Mouse (Mus musculus) urinary bladder, postnatal 36 days (tissue): Measurements from ENCODE around the gene Pabpn1l.
A peak's percentile ranks its signal among the peaks of the same experiment; 100 is the strongest.

ENCODE experiments used
- DNase-seq, 2 experiments: peaks; one replicate each; pipeline ENCODE4 v3.0.0; 2022; ENCODE audit warnings: low spot score in 2 of 2, mixed read lengths in 1 of 2

Pabpn1l gene

DNA sequence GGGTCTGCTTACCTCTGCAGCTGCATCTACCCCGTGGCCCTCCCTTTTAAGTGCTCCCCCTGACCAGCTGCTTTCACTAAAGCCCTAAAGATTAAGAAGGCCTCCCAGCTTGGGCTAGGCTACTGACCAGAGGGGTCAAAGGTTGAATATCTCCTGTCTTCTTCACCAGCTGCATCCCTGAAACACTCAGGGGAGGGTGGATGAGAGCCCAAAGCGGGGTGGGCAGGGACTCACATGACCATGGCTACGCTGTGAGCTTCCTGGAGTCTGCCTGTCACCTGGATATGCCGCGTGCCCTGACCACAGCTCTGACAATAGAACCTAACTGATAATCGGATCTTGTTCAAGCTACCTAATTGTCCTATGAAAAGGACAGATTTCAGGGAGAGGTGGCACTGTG is at the start of gene Pabpn1l:
Gene Pabpn1l (minus strand): TSS at position 13 of the 400 bp plus-strand sequence.
- DNase-seq, result no peak

DNA sequence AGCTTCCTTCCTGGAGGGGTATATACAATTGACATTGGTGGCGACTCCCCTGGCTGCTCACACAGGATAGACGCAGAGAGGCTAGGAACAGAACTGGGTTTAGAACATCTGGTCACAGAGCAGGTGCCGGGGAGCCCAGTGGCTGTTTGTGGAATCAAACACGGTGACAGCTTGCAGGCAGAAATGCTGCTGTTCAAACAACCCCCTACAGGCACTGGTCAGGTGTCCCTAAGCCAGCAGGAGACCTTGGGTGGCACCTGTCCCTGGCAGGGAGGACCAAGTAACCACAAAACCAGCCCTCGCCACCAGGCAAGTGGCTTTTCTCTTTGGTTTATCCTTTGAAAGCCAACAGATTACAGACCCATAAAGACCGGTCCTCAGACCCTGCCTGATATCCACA is 49.4 kb upstream of the Pabpn1l start:
- DNase-seq, result no peak

DNA sequence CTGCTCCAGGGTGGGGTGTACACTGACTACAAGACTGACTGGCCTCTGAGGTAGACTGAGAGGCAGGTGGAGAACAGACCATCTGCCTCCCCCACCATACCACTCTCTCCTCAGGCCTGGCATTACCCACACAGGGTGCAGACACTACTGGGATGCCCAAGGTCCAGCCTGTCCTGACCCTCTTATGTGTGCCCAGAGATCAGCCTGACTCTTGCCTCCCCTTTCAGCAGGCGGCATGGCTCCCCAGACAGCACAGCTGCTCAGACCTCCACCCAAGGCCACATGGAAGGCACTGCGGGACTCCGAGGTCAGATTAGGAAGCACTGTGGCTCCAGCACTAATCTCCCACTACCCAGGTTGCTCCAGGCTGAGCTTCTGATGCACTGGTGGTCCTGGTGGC is 48.2 kb upstream of the Pabpn1l start:
- DNase-seq, result no peak

DNA sequence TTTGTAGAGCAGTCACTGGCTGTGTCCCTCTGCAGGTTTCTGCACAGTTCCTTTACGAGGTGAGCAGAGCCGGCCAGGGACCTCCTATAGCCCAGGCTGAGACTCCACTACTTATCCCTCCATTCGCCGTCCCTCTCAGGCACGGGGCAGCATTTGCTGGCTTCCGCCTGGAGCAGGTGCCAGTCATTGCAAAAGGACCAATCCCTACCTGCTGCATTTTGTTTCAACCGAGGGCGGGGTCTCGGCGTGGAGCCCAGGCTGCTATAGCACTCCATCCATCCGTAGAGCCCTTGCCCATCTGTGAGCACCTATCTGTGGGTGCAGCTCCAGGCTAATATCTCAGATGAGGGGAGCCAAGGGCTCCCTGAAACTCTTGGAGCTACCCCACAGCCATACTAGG is 47.5 kb upstream of the Pabpn1l start:
- no peak for DNase-seq

DNA sequence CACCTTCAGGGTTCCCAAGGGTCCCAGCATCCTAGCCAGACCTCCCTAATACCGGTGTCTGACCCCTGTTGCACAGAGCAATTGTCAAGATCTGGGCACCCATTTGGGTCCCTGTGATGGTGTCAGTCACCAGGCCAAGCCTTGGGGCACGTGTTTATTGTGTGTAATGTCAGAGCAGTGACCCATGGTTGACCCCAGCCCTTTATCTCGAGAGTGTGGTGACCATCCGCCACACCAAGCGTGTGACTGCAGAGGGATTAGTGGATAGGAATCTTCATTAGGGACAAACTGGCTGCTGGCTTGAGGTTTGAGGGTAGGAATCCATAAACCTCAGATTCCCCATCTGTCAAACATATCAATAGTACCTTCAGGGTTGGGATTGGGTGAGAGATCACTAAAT is 46.8 kb upstream of the Pabpn1l start:
- DNase-seq, result no peak

DNA sequence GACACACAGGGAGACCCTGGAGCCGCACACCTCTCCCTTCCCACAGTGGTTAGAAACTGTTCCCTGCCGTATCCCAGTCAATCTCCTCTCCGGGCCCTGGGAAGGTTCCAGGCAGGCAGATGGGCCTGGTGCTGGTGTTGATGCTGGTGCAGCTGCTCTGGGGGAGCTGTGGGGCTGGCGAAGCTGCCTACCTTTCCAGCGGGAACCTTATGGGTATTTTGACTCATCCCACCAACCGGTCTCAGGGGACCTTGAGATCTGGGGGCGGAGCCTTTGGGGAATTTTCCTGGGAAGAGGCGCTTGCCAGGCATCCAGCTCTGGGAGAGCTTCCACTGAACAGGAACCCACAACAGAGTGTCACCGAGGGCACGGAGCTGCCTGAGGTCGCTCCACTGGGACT is 45.3 kb upstream of the Pabpn1l start:
- no peak for DNase-seq

DNA sequence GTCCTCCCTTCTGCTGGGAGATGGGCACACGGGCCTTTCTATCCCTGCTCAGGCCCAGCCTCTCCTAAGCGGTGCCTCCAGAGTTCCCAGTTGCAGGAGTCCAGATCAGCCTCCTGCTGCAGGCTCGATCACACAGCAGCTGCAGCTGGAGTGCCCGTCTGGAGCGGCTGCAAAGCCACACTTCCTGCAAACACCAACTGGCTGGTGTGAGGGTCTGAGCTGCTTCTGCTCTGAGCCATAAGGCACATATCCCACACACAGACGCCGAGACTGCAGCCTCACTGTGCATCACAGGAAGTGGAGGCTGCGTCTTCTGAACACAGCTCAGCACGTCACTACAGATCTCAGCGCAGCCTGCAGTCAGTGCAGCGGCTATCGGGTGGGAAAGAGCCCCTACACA is 44.3 kb upstream of the Pabpn1l start:
- DNase-seq, result no peak

DNA sequence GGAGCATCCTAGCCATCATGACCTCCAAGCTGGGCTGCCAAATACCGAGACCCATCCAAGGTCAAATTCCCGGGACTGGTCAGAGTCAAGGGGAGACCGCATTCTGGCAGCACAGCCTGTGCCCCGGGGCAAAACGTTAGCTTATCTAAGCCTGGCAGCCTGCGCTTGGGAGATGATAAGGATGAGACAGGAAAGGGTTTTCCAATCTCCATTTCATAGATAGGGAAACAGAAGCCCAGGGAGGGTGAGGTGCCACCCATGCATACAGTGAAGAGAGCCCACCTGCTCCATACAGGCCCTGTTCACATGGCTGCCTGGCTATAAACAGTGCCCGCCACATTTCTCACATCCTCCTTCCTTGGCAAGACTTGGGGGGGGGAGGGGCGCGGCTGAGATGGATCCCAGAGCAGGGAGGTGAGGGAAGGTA is 43.8 kb upstream of the Pabpn1l start:
- DNase-seq, result no peak

DNA sequence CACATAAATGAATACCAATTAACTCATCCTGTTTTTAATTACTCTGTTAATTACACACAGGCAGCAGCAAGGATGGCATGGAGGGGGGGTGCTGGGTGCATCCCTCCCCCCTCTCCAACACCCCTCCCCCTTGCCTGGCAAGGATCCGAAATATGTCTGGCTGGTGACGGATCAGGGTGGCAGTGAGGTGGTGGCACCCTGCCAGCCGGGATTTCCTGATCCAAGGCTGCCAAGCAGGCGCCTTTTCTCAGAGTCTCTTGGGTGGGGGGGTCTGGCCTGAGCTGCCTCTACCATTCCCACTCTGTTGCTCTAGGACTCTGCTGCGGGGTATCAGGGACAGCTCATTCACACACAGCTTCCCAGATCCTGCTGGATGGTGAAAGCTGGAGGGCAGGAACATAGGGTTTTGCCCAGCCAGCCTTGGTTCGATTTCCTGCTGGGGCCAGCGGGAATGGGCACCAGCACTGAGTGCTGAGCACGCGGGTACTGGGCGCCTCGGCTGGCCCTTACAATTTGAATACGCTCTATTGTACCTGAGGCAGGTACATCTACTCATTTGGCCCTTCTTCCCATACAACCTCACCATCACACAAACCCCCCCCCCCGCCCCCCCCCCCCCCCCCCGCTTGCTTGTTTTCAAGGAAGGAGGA is 43.3 kb upstream of the Pabpn1l start:
- peak in 1 of 2 experiments; percentile 50 for DNase-seq

DNA sequence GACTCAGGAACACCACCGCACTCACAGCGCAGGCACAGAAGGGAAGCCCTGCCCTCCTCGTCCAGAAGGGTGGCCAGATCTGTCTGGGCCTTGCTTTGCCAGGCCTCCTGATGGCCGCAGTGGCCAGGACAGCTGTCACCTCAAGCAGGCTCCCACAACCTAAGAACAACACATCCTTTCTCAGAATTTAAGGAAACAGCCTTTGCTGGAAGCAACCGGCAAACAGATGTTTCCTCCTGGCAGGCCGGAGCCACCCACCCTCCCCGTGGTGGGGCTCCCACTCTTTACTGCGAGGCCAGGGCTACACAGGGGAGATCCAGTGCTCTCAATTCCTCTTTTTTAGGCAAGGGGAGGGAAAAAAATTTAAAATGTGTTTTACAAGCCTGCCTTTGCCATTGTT is 42.7 kb upstream of the Pabpn1l start:
- DNase-seq, result peak in 1 of 2 experiments; percentile 37

DNA sequence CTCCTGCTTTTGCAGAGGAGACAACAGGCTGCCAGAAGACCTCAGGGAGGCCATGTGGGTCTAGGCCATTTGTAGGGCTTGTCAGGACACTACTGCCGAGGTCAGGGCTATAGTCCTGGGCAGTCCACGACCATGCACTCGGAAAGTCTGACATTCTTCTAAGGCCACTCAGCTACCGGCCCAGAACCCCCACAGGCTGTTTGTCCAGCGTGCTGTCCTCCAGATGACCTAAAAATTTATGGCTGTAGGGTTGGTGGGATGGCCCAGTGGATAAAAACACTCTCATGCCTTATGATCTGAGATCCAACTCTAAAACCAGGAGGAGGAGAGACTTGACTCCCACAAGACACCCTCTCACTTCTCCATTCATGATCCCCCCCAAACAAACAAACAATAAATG is 41.1 kb upstream of the Pabpn1l start:
- DNase-seq, result no peak

DNA sequence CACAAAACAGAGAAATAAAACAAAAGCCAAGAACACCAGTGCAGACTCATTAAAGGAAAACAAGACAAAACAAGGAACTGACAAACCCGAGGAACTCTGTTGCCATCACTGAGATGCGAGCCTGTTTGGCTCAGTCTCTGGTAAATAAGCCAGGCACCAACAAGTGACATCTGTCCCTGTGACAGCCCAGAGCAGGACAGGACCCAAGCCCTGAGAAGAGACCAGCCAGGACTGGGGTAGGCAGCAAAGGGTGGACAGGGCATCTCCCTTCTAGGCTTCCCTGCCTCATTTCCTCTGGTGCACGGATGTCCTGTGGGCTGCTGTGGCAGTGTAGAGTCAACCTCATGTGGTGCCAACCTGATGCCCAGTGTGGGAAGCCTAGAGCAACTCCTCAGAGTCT is 40.6 kb upstream of the Pabpn1l start:
- DNase-seq, result no peak

DNA sequence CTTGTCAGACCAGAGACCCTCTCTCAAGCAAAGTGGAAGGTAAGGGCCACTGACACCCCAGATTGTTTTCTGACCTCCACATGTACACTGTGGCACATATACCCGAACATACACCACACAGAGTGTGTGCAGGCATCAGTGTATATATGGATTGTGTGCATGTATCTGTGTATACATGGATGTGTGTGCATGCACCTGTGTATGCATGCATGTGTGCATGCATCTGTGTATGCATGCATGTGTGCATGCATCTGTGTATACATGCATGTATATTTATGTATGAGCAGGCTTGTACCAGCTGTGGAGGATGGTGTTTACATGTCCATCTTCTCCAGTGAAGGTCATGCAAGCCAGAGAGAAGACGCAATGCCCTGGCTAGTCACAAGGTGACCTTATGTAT is 39.4 kb upstream of the Pabpn1l start:
- DNase-seq, result no peak

DNA sequence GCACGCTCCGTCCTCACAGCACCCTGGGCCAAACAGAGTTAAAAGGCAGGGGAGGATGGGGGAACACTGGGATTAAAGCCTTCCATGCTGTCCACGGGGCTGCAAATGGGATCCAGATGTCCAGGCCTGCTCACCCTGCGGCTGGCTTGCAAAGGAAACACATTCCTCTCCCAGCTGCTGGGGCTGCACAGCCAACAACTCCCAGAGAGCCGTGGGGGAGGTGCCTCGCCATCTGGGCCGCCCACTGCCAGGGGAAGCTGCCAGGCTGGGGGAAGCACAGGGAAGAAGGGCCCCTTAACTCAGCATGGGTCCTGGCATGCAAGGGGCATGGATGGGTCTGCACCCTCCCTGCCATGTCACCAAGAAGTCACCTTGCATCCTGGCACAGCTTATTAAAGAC is 38.6 kb upstream of the Pabpn1l start:
- peak; percentile 46 to 58 for DNase-seq

DNA sequence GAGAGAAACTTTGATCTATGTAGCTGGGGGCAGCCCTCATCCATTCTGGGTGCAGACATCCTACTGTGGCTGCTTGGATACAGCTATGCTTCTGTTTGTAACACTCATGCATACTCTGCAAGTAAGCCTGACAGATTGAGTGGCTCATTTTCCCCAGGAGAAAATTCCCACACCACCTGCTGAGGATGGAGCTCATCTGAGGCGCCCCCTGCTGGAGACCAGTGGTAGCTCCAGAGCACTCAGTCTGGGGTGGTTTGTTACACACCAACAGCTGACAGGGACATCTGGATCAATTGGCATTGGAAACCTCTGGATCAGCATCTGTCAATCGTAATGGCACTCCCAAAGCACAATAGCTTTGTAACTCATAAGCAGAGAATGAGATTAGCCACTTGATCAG is 37.5 kb upstream of the Pabpn1l start:
- no peak for DNase-seq

DNA sequence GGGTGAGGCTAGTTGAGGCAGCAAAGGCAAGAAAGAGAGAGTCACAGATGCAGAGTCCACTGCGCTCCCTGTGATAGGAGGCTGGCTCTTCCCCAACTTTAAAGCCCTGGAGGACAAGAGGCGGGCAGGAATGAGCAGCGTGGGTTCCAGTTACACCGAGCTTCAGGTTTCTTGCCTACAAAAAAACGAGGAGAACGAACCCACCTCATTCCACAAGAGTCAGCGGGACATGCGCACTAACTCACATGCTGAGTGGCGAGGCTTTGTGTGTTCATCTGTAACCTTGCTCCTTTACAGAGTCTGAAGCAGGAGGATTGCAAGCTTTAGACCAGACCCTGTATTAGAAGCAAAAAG is 36.2 kb upstream of the Pabpn1l start:
- no peak for DNase-seq

DNA sequence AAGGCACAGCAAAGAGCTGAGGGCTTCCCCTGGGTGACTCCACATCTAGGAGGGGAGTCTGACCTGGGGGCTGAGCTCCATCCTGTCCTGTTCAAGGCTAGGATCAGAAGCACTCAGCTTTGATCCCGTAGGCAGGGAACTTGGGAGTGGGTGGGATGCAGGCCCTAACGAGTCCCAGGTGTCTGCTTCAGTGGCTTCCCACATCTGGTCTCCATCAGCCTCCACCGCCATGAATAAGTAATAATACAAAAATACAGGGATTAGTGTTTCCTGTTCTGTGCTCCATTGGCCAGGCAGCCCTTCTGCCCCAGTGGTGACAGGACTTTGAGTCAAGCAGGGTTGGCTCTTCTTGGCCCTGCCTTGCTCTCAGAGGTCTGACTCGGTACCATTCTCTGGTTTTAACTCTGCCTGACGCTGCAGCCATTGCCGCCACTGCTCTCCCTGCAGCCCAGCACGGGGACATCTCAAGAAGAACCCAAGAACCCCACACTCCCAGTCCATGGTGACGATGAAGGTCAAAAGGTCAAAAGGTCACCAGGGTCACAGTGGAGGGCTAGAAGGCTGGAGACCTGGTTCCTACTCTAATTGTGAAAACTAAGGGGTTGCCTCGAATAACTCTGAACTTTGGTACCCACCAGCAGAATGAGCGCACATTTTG is 35.7 kb upstream of the Pabpn1l start:
- no peak for DNase-seq

DNA sequence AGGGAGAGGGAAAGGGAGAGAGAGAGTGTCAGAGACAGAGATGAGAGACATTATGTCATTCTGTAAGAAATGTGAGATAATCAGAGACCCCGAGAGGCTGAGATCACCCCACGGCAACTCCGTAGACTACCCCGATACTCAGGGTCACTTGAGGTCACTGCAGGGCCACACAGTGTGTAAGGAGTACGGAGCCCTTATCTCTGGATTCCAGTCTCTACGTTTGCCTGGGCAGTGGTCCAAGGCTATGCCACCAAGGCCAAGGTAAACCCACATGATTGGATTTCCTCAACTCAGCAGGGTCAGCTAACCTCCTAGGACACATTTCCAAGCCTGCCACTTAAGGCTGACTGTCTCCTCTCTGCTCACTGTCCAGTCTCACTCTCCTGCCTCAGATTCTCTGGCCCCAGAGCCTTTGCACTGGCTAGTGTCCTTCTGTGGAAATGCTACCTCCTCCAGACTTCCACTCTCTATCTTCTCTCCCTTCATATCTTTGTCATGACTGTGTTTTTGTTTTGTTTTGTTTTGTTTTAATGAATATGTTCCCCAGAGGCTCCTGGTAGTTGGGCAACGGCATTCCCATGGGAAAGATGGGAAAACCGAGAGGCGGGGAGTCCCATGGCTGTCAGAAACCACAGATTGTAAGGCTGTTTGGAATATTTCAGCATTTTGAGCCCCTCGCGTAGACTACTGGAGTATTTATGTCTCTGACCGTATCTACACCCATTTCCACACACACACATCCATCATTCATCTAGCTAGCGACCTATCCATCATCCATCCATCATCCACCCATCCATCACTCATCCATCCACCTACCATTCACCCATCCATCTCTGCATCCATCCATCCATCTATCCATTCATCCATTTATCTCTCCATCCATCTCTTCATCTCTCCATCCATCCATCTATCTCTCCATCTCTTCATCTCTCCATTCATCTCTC is 33.8 kb upstream of the Pabpn1l start:
- DNase-seq, result no peak

DNA sequence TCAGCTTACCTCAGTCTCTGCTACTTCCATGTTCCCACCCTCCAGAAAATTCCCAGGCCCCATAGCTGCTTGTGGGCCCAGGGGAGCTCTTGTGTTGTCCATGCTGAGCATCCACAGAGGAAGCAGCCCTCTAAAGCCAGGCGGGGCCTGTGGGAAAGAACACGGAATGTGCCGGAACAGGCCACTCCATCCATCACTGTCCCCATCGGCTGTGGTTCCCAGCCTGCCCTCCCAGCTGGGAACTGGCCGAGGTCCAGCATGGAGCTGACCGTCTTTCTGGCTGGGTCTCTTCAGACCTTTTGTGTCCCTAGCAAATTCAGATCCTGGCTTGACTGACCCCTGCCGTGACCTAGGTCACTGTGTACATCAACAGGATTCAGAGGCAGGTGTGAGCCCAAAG is 32.2 kb upstream of the Pabpn1l start:
- DNase-seq, result peak in 1 of 2 experiments; percentile 26

DNA sequence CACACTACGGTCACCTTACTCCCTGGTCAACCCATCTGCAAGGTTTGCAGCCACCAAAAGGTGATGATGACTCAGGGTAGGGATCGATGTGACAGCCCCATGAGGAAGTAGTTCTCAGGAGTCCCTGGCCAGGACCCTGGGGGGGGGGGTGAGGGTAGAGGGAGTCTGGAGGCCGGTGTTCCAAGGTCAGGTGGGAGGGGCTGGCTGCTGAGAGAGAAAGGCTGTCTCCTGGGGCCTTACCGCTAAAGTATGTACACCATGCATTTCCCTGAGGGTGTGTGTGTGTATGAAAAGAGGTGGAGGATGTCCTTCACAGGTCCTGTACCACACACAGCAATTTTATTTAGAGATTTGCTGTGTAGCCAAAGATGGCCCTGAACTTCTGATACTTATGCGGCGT is 30.1 kb upstream of the Pabpn1l start:
- no peak for DNase-seq

DNA sequence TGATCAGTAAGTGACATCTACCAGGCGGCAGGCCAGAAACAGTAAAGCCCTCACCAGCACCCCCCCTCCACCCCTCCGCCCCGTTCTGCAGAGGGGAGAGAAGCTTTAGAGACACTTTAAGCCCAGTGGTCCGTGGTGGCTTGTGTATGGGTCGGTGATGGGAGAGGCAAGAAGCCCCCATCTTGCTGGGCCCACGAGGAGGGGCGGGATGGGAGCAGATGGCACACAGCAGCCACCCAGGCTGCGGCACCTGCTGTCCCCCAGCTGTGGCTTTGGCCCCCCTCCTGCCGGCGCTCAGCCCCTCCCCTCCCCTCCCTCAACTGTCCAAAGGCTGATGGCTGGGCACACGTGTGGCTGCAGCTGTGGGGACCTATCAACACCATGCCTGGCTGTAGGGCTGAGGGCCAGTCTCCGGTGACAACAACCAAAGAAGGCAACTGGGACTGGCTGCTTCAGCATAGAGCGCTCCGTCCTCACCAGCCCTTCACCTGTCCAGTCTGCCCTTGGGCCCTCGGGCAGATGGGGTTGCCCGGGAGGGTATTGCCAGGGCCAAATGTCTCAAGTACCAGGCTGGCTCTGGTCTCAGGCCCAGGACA is 28.9 kb upstream of the Pabpn1l start:
- DNase-seq, result no peak
